Mouse (Mus musculus): ENCODE results near the gene Smyd3.

GRCm38 (mm10) chr1:179302446-179303230, 215.2 kb downstream of the Smyd3 start:
- TF ChIP-seq CTCF (IDR thresholded peaks at IDR 0.05; ENCODE audit: control insufficient read depth, insufficient read depth, insufficient replicate concordance, low read depth, low read length): peak; percentile 4; the same call in 1 of the 2 replicates
- no peak for TF ChIP-seq POLR2A (IDR thresholded peaks at IDR 0.05; ENCODE audit: control insufficient read depth, low read depth, low read length)

Measured in testis, adult 2 months (tissue).